Mouse (Mus musculus) kidney, embryonic 14.5 days (tissue): ENCODE measurements at regions not wholly inside any gene's neighbourhood (a gene's known extent, or its start where the extent isn't known, plus 50 kb on each side); places are given as distances from the start of the nearest gene placed in this dataset.

Experiments
- ATAC-seq: fragments of 200-750 bp; cut with Nextera tagmentation; 2 replicates; pipeline ENCODE4 v1.8.0; 2017; ENCODE audit warnings: moderate number of reproducible peaks, mild to moderate bottlenecking, moderate TSS enrichment, moderate library complexity; ENCODE audit not compliant: low FRiP score, low TSS enrichment
- H3K27ac ChIP-seq: fragments of 300-500 bp; sonication (generic); 2 replicates; pipeline ENCODE4 v1.5.1; 2014; ENCODE audit warnings: low read depth, mild to moderate bottlenecking, low read length, moderate library complexity, mixed read lengths
- H3K27me3 ChIP-seq: fragments of 300-500 bp; sonication (generic); 2 replicates; pipeline ENCODE4 v1.6.1; 2014; ENCODE audit warnings: mild to moderate bottlenecking, low read length; ENCODE audit not compliant: control insufficient read depth, insufficient read depth
- H3K36me3 ChIP-seq: fragments of 300-500 bp; sonication (generic); 2 replicates; pipeline ENCODE4 v1.6.1; 2014; ENCODE audit warnings: low read length, mixed read lengths; ENCODE audit not compliant: control insufficient read depth, insufficient read depth
- H3K4me1 ChIP-seq: fragments of 300-500 bp; sonication (generic); 2 replicates; pipeline ENCODE4 v1.6.1; 2014; ENCODE audit warnings: low read length, mixed read lengths; ENCODE audit not compliant: control insufficient read depth, insufficient read depth
- H3K4me2 ChIP-seq: fragments of 300-500 bp; sonication (generic); replicated peaks from 2 replicates; pipeline ENCODE4 v1.6.1; 2014; ENCODE audit warnings: low read depth, mild to moderate bottlenecking, low read length
- H3K4me3 ChIP-seq: fragments of 300-500 bp; sonication (generic); 2 replicates; pipeline ENCODE4 v1.5.1; 2014; ENCODE audit warnings: mild to moderate bottlenecking, low read length
- H3K9ac ChIP-seq: fragments of 300-500 bp; sonication (generic); 2 replicates; pipeline ENCODE4 v1.6.1; 2014; ENCODE audit warnings: low read depth, mild to moderate bottlenecking, low read length, moderate library complexity
- H3K9me3 ChIP-seq: fragments of 300-500 bp; sonication (generic); 2 replicates; pipeline ENCODE4 v1.6.1; 2016; ENCODE audit warnings: low read length; ENCODE audit not compliant: control insufficient read depth
- WGBS: fragments of 180-500 bp; shearing (Covaris S2); extraction: QIAGEN DNeasy Blood & Tissue Kit; methylation state at CpG from one replicate; pipeline ENCODE4 v1.1.7; 2014; 5-methylcytosine and 5-hydroxymethylcytosine counted together

GRCm38 (mm10) chr8:10738486-10739081, 269.7 kb downstream of the Irs2 start:
- Histone ChIP-seq H3K27me3 (no peaks in the 10 kb centered on the region), H3K4me2 (no peak overlapping the region), H3K27ac (no peak overlapping the region), H3K4me3 (no peak overlapping the region), H3K36me3 (no peaks in the 10 kb centered on the region), H3K9me3 (no peaks in the 10 kb centered on the region), H3K9ac (no peak overlapping the region), H3K4me1 (no peaks in the 10 kb centered on the region)
- no peak for ATAC-seq
- WGBS: 60% methylated on average over 11 of the region's 11 CpGs

GRCm38 (mm10) chr8:10734746-10735145, 273.5 kb downstream of the Irs2 start:
- no peaks in the 10 kb centered on the region for H3K4me1 ChIP-seq
- ATAC-seq: no peak
- H3K36me3 ChIP-seq: no peaks in the 10 kb centered on the region
- H3K9me3 ChIP-seq: no peaks in the 10 kb centered on the region
- no peak overlapping the region for H3K9ac ChIP-seq
- 63% methylated on average over 4 of the region's 4 CpGs for WGBS
- no peaks in the 10 kb centered on the region for H3K27me3 ChIP-seq
- H3K4me3 ChIP-seq: no peak overlapping the region
- H3K4me2 ChIP-seq: no peak overlapping the region
- H3K27ac ChIP-seq: no peak overlapping the region

GRCm38 (mm10) chr8:10723332-10723731, 284.9 kb downstream of the Irs2 start:
- H3K4me2 ChIP-seq: no peak overlapping the region
- H3K27me3 ChIP-seq: no peaks in the 10 kb centered on the region
- no peak overlapping the region for H3K4me3 ChIP-seq
- H3K36me3 ChIP-seq: no peaks in the 10 kb centered on the region
- no peak overlapping the region for H3K9ac ChIP-seq
- no peaks in the 10 kb centered on the region for H3K4me1 ChIP-seq
- H3K9me3 ChIP-seq: no peaks in the 10 kb centered on the region
- H3K27ac ChIP-seq: no peak overlapping the region
- no peak for ATAC-seq
- 67% methylated on average over 2 of the region's 2 CpGs for WGBS

- no peak overlapping the region for H3K27ac ChIP-seq
- no peaks in the 10 kb centered on the region; the same call in 1 of the 2 replicates for H3K4me1 ChIP-seq
- WGBS: 87% methylated on average over 4 of the region's 4 CpGs
- no peak overlapping the region for H3K4me2 ChIP-seq
- no peaks in the 10 kb centered on the region for H3K27me3 ChIP-seq
- no peak overlapping the region for H3K9ac ChIP-seq
- no peak for ATAC-seq
- no peaks in the 10 kb centered on the region for H3K36me3 ChIP-seq
- no peaks in the 10 kb centered on the region for H3K9me3 ChIP-seq
- no peak overlapping the region for H3K4me3 ChIP-seq
Observed at GRCm38 (mm10) chr8:10722742-10723141, 285.5 kb downstream of the Irs2 start.

- no peak overlapping the region for H3K27ac ChIP-seq
- H3K9ac ChIP-seq: no peak overlapping the region
- H3K4me3 ChIP-seq: no peak overlapping the region
- no peaks in the 10 kb centered on the region for H3K36me3 ChIP-seq
- ATAC-seq: no peak
- H3K9me3 ChIP-seq: no peaks in the 10 kb centered on the region
- no peaks in the 10 kb centered on the region for H3K27me3 ChIP-seq
- no peak overlapping the region for H3K4me2 ChIP-seq
- peaks cover 2% of the 10 kb centered on the region; the same call in 1 of the 2 replicates for H3K4me1 ChIP-seq
- 94% methylated on average over 3 of the region's 3 CpGs for WGBS
Observed at GRCm38 (mm10) chr8:10722342-10722741, 285.9 kb downstream of the Irs2 start.

- Histone ChIP-seq H3K9ac (no peak overlapping the region), H3K4me1 (peaks cover 7% of the 10 kb centered on the region; the same call in 1 of the 2 replicates), H3K4me2 (no peak overlapping the region), H3K27me3 (no peaks in the 10 kb centered on the region), H3K4me3 (no peak overlapping the region), H3K27ac (no peak overlapping the region), H3K36me3 (no peaks in the 10 kb centered on the region), H3K9me3 (no peaks in the 10 kb centered on the region)
- no peak for ATAC-seq
- 72% methylated on average over 10 of the region's 10 CpGs for WGBS
Observed at GRCm38 (mm10) chr8:10721146-10721862, 287.0 kb downstream of the Irs2 start.

- Histone ChIP-seq H3K9ac (no peak overlapping the region), H3K27me3 (no peaks in the 10 kb centered on the region), H3K4me2 (no peak overlapping the region), H3K27ac (no peak overlapping the region), H3K4me3 (no peak overlapping the region), H3K36me3 (no peaks in the 10 kb centered on the region), H3K4me1 (peaks cover 7% of the 10 kb centered on the region; the same call in 1 of the 2 replicates), H3K9me3 (no peaks in the 10 kb centered on the region)
- no peak for ATAC-seq
- 90% methylated on average over 3 of the region's 3 CpGs for WGBS
Observed at GRCm38 (mm10) chr8:10720398-10720797, 287.9 kb downstream of the Irs2 start.

- Histone ChIP-seq H3K9me3 (no peaks in the 10 kb centered on the region), H3K4me2 (no peak overlapping the region), H3K9ac (no peak overlapping the region), H3K27me3 (no peaks in the 10 kb centered on the region), H3K36me3 (no peaks in the 10 kb centered on the region), H3K4me1 (peaks cover 7% of the 10 kb centered on the region; the same call in 1 of the 2 replicates), H3K4me3 (no peak overlapping the region), H3K27ac (no peak overlapping the region)
- no peak for ATAC-seq
- WGBS: 89% methylated on average over 6 of the region's 6 CpGs
Observed at GRCm38 (mm10) chr8:10719411-10719810, 288.8 kb downstream of the Irs2 start.

- Histone ChIP-seq H3K9ac (no peak overlapping the region), H3K27me3 (no peaks in the 10 kb centered on the region), H3K4me3 (no peak overlapping the region), H3K36me3 (no peaks in the 10 kb centered on the region), H3K4me2 (no peak overlapping the region), H3K27ac (no peak overlapping the region), H3K4me1 (peaks cover 7% of the 10 kb centered on the region; the same call in 1 of the 2 replicates), H3K9me3 (no peaks in the 10 kb centered on the region)
- 23% methylated on average over 8 of the region's 8 CpGs for WGBS
- peak; percentile 72 for ATAC-seq
Observed at GRCm38 (mm10) chr8:10717297-10717696, 291.0 kb downstream of the Irs2 start.
